Mouse (Mus musculus) MEL (cell line): Measurements from ENCODE around the gene Pir. TPM values are rescaled to one million over a fixed set of nuclear protein-coding genes. Genes with fewer than 3 reads are reported as not detected.

Source experiments
- DNase-seq: peaks from one replicate; pipeline ENCODE4 v3.0.0; 2011; ENCODE audit warnings: low read depth, low spot score
- H3K27ac ChIP-seq: 2 replicates; pipeline ENCODE4 v1.5.1; 2012; ENCODE audit warnings: low read depth, mild to moderate bottlenecking, control low read depth, low read length, moderate library complexity; ENCODE audit not compliant: control insufficient read depth
- H3K27me3 ChIP-seq, 2 experiments: fragments of 150-350 bp in 1 of 2; sonication (generic) in 1 of 2; 2 replicates each; pipeline ENCODE4 v1.6.1; 2012; ENCODE audit warnings: low read length in 2 of 2, mild to moderate bottlenecking in 2 of 2, improper control_type of control experiment in 1 of 2, moderate library complexity in 1 of 2; ENCODE audit not compliant: insufficient read depth in 2 of 2, control insufficient read depth in 1 of 2
- H3K36me3 ChIP-seq, 2 experiments: 2 replicates each; pipeline ENCODE4 v1.6.1; 2012 to 2014; ENCODE audit warnings: low read length in 2 of 2, improper control_type of control experiment in 1 of 2, inconsistent platforms in 1 of 2, mild to moderate bottlenecking in 1 of 2; ENCODE audit not compliant: insufficient read depth in 2 of 2, control insufficient read depth in 1 of 2
- H3K4me1 ChIP-seq, 2 experiments: fragments of 150-350 bp in 1 of 2; sonication (generic) in 1 of 2; 2 replicates each; pipeline ENCODE4 v1.6.1; 2012; ENCODE audit warnings: low read length in 2 of 2, improper control_type of control experiment in 1 of 2, mild to moderate bottlenecking in 1 of 2; ENCODE audit not compliant: insufficient read depth in 2 of 2, control insufficient read depth in 1 of 2
- H3K4me3 ChIP-seq, 2 experiments: fragments of 150-350 bp in 1 of 2; sonication (generic) in 1 of 2; 2 replicates each; pipeline ENCODE4 v1.5.1; 2012; ENCODE audit warnings: low read depth in 2 of 2, low read length in 2 of 2, mild to moderate bottlenecking in 2 of 2, moderate library complexity in 2 of 2, control low read depth in 1 of 2, improper control_type of control experiment in 1 of 2; ENCODE audit not compliant: control insufficient read depth in 1 of 2, insufficient read depth in 1 of 2
- H3K79me2 ChIP-seq: 2 replicates; pipeline ENCODE4 v1.6.1; 2012; ENCODE audit warnings: mild to moderate bottlenecking, low read length, moderate library complexity; ENCODE audit not compliant: control insufficient read depth, poor library complexity, insufficient read depth
- H3K9ac ChIP-seq: 2 replicates; pipeline ENCODE4 v1.6.1; 2012; ENCODE audit warnings: low read depth, mild to moderate bottlenecking, control low read depth, low read length, moderate library complexity; ENCODE audit not compliant: control insufficient read depth, poor library complexity, severe bottlenecking
- H3K9me3 ChIP-seq: fragments of 150-350 bp; sonication (generic); replicated peaks from 2 replicates; pipeline ENCODE4 v1.6.1; 2012; ENCODE audit warnings: mild to moderate bottlenecking, low read length, improper control_type of control experiment, moderate library complexity; ENCODE audit not compliant: insufficient read depth
- CHD1 ChIP-seq: IDR thresholded peaks from 2 replicates; pipeline ENCODE4 v1.6.1; 2012; ENCODE audit warnings: low read depth, mild to moderate bottlenecking, inconsistent platforms, low read length, improper control_type of control experiment
- CTCF ChIP-seq, 3 experiments: IDR thresholded peaks in 2 of 3; conservative IDR thresholded peaks in 1 of 3; 2 replicates each; pipeline ENCODE4 v1.5.1; 2011 to 2012; ENCODE audit warnings: low read length in 3 of 3, low read depth in 2 of 3, mild to moderate bottlenecking in 2 of 3, improper control_type of control experiment in 1 of 3, inconsistent platforms in 1 of 3, mixed read lengths in 1 of 3, moderate library complexity in 1 of 3; ENCODE audit not compliant: control insufficient read depth in 1 of 3, insufficient read depth in 1 of 3, poor library complexity in 1 of 3, severe bottlenecking in 1 of 3
- GABPA ChIP-seq: IDR thresholded peaks from 2 replicates; pipeline ENCODE4 v1.6.1; 2012; ENCODE audit warnings: low read depth, mild to moderate bottlenecking, inconsistent platforms, low read length, improper control_type of control experiment, moderate library complexity
- GATA1 ChIP-seq: IDR thresholded peaks from 2 replicates; pipeline ENCODE4 v1.6.1; 2011; ENCODE audit warnings: low read depth, low read length, improper control_type of control experiment
- MXI1 ChIP-seq: IDR thresholded peaks from 2 replicates; pipeline ENCODE4 v1.6.1; 2011; ENCODE audit warnings: mild to moderate bottlenecking, low read depth, low read length, improper control_type of control experiment
- MYB ChIP-seq: IDR thresholded peaks from 2 replicates; pipeline ENCODE4 v1.6.1; 2011; ENCODE audit warnings: mild to moderate bottlenecking, low read depth, low read length, improper control_type of control experiment
- NELFE ChIP-seq: IDR thresholded peaks from 2 replicates; pipeline ENCODE4 v1.6.1; 2011; ENCODE audit warnings: low read depth, low read length, improper control_type of control experiment
- NRF1 ChIP-seq: IDR thresholded peaks from 2 replicates; pipeline ENCODE4 v1.6.1; 2014; ENCODE audit warnings: low read depth, mild to moderate bottlenecking, inconsistent platforms, low read length, improper control_type of control experiment, moderate library complexity; ENCODE audit not compliant: poor library complexity, insufficient read depth, severe bottlenecking
- POLR2AphosphoS2 ChIP-seq: IDR thresholded peaks from 2 replicates; pipeline ENCODE4 v1.6.1; 2011; ENCODE audit warnings: low read length, improper control_type of control experiment
- RAD21 ChIP-seq: IDR thresholded peaks from 2 replicates; pipeline ENCODE4 v1.6.1; 2011; ENCODE audit warnings: mild to moderate bottlenecking, low read depth, low read length, improper control_type of control experiment
- RCOR1 ChIP-seq: IDR thresholded peaks from 2 replicates; pipeline ENCODE4 v1.6.1; 2012; ENCODE audit warnings: low read depth, mild to moderate bottlenecking, inconsistent platforms, low read length, improper control_type of control experiment
- SMC3 ChIP-seq: IDR thresholded peaks from 2 replicates; pipeline ENCODE4 v1.6.1; 2011; ENCODE audit warnings: low read depth, low read length, improper control_type of control experiment
- TCF12 ChIP-seq: IDR thresholded peaks from 2 replicates; pipeline ENCODE4 v1.6.1; 2014; ENCODE audit warnings: low read depth, mild to moderate bottlenecking, inconsistent platforms, low read length, improper control_type of control experiment, moderate library complexity
- ZC3H11A ChIP-seq: IDR thresholded peaks from 2 replicates; pipeline ENCODE4 v1.6.1; 2012; ENCODE audit warnings: low read depth, mild to moderate bottlenecking, inconsistent platforms, low read length, improper control_type of control experiment
- ZKSCAN1 ChIP-seq: IDR thresholded peaks from 2 replicates; pipeline ENCODE4 v1.6.1; 2012; ENCODE audit warnings: low read depth, mild to moderate bottlenecking, inconsistent platforms, low read length, improper control_type of control experiment, moderate library complexity
- ZNF384 ChIP-seq: IDR thresholded peaks from 2 replicates; pipeline ENCODE4 v1.6.1; 2012; ENCODE audit warnings: low read depth, mild to moderate bottlenecking, inconsistent platforms, low read length, improper control_type of control experiment
- polyA plus RNA-seq, 2 experiments: library from polyadenylated mRNA; stranded (reverse) in 1 of 2; unstranded in 1 of 2; fragments of >175 nt in 1 of 2; fragments of >200 nt in 1 of 2; gene quantifications; 2 replicates each; pipeline versions ENCODE4 v1.2.1 to v1.2.4; 2012; ENCODE audit warnings: low replicate concordance in 2 of 2, low read depth in 1 of 2; ENCODE audit not compliant: insufficient read length in 2 of 2, insufficient read depth in 1 of 2, missing spikeins in 1 of 2
- total RNA-seq: library from RNA; depleted of rRNA; stranded (reverse); fragments of 300-350 nt; gene quantifications from 2 replicates; pipeline ENCODE4 v1.2.3, GENCODE M21; 2012

Gene Pir
- total and polyA plus RNA-seq, 3 experiments: 2.9 to 230 (median 11.4) TPM

- no peak for DNase-seq
- Histone ChIP-seq H3K9me3 (no peaks in the 10 kb centered on the region), H3K27me3 (no peaks in the 10 kb centered on the region), H3K4me1 (0 out of 4 replicates have a peak, but pooled peaks cover 0 to 3% of the 10 kb centered on the region in 2 experiments), H3K4me3 (no peak overlapping the region), H3K79me2 (no peaks in the 10 kb centered on the region), H3K27ac (no peak overlapping the region), H3K9ac (no peak overlapping the region)
- TF ChIP-seq ZC3H11A: no peak
- TF ChIP-seq, all 39 proteins: peak for 0
- 0 out of 4 replicates have a peak, but pooled peaks cover 0 to 2% of the 10 kb centered on the region in 2 experiments for H3K36me3 ChIP-seq
Measured at GRCm38 (mm10) chrX:164330351-164330750, 61.2 kb downstream of the Pir start.

GRCm38 (mm10) chrX:164330766-164331165 is 61.6 kb downstream of the Pir start:
- H3K4me1 ChIP-seq: 0 out of 4 replicates have a peak, but pooled peaks cover 0 to 3% of the 10 kb centered on the region in 2 experiments
- no peaks in the 10 kb centered on the region for H3K9me3 ChIP-seq
- no peaks in the 10 kb centered on the region for H3K27me3 ChIP-seq
- no peak for TF ChIP-seq SMC3
- H3K27ac ChIP-seq: no peak overlapping the region
- no peaks in the 10 kb centered on the region for H3K79me2 ChIP-seq
- H3K36me3 ChIP-seq: 0 out of 4 replicates have a peak, but pooled peaks cover 0 to 2% of the 10 kb centered on the region in 2 experiments
- no peak overlapping the region for H3K9ac ChIP-seq
- H3K4me3 ChIP-seq: no peak overlapping the region
- DNase-seq: no peak

- H3K9ac ChIP-seq: no peak overlapping the region
- no peaks in the 10 kb centered on the region for H3K4me1 ChIP-seq
- no peaks in the 10 kb centered on the region for H3K9me3 ChIP-seq
- no peak overlapping the region for H3K27ac ChIP-seq
- no peaks in the 10 kb centered on the region for H3K27me3 ChIP-seq
- H3K36me3 ChIP-seq: no peaks in the 10 kb centered on the region
- TF ChIP-seq NELFE (no peak), ZNF384 (no peak), GATA1 (no peak), RCOR1 (no peak)
- H3K79me2 ChIP-seq: no peaks in the 10 kb centered on the region
- DNase-seq: no peak
- H3K4me3 ChIP-seq: no peak overlapping the region
Measured at GRCm38 (mm10) chrX:164338591-164338990, 69.4 kb downstream of the Pir start.

GRCm38 (mm10) chrX:164345359-164345938 is 76.3 kb downstream of the Pir start:
- DNase-seq: no peak
- no peak overlapping the region for H3K4me3 ChIP-seq

More at GRCm38 (mm10) chrX:164345359-164345938, 76.3 kb downstream of the Pir start:
- H3K36me3 ChIP-seq: no peaks in the 10 kb centered on the region
- H3K4me1 ChIP-seq: no peaks in the 10 kb centered on the region
- H3K27ac ChIP-seq: no peak overlapping the region
- H3K79me2 ChIP-seq: no peaks in the 10 kb centered on the region
- no peaks in the 10 kb centered on the region for H3K27me3 ChIP-seq
- H3K9ac ChIP-seq: no peak overlapping the region
- TF ChIP-seq RAD21 (no peak), CTCF (IDR thresholded peaks at IDR 0.05 in 2 of 3, conservative IDR thresholded peaks at IDR 0.05 in 1 of 3; ENCODE audit: control insufficient read depth in 1 of 3, insufficient read depth in 1 of 3, low read depth in 2 of 3, low read length in 3 of 3, poor library complexity in 1 of 3, severe bottlenecking in 1 of 3) (no peak), POLR2AphosphoS2 (no peak), GABPA (no peak), MXI1 (no peak), CHD1 (no peak), NRF1 (no peak), TCF12 (no peak), MYB (no peak), ZKSCAN1 (no peak), ZC3H11A (no peak)
- H3K9me3 ChIP-seq: no peaks in the 10 kb centered on the region
